Mouse (Mus musculus) megakaryocyte progenitor cell, adult 5-6 weeks (primary cell): Measurements from ENCODE around the gene Plekhg5. TPM values are rescaled to one million over a fixed set of nuclear protein-coding genes. Genes with fewer than 3 reads are reported as not detected.

ENCODE experiments used
- ATAC-seq: replicated peaks from 2 replicates; pipeline ENCODE4 v1.8.0; 2016; ENCODE audit warnings: mild to moderate bottlenecking, moderate TSS enrichment, inconsistent platforms; ENCODE audit not compliant: poor library complexity
- total RNA-seq, 2 experiments: library from RNA; stranded (forward) in 1 of 2; stranded (reverse) in 1 of 2; fragments of 157-497, 149-512 nt in 1 of 2; fragments of 200-1000 nt in 1 of 2; gene quantifications; 2 replicates each; pipeline versions ENCODE4 v1.2.3 to v1.2.4; 2015 to 2017

Plekhg5 gene
- total RNA-seq, 2 experiments from 2014 or later: 1.2 to 1.6 TPM

DNA sequence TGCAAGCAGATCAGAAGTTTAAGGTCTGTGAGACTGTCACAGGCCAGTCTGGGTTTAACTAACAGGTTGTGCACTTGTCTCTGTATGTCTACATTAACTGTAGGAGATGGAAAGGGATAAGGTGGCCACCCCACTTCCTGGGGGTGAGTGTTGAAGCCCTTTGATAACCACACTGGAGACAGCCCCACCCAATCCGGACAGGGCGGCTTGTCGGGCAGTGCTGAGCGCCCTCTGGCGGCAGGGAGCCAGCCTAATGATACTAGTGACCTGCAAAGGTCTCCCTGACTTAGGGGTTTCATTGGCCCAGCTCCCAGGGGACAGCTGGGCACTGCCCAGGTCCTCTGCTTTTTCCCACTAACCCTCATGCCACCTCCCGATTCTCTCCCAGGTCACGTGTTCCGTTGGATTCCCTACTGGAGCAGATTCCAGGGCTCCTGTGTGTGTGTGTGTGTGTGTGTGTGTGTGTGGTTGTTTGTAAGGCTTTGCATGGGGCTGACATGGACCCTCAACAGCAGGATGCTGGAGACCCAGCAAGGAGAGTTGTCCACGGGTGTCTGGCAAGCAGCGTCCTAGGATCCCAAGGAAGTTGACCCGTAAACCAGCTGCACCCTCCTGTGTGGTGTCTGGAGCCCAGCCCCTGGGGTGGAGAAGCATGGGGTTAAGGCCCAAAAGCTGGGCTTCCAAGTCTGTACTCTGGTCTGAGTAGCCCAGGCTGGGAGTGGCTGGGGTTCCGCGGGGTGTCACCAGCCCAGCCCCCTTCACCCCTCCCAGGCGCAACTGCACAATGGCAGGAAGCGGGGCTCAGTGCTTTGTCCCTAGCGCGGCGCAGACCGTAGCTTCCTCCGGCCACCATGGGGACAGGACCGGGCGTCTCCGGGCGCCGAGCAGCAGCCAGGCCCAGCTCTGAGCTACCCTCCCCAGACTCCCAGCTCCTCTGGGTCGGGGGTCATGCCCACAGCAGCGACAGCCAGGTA is 23.9 kb downstream of the Plekhg5 start:
- ATAC-seq: peak; percentile 79

DNA sequence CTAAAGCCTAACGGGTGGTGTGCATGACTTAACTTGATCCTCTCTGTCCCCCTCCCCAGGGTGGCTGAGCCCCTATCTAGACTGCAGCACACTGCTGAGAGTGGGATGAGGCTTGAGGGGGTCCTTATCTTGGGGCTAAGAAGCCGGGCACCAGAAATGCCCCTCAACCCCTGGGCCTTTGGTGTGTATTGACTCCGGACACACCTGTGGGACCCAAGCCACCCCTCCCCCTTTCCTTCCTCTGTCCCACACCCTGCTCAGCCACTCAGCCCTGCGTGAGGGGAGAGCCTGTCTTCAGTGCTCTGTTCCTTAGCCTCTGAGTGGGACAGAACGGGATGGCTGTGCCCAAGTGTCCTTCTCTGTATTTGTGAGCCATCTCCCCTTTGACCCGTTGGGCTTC is 24.6 kb downstream of the Plekhg5 start:
- ATAC-seq: no peak

DNA sequence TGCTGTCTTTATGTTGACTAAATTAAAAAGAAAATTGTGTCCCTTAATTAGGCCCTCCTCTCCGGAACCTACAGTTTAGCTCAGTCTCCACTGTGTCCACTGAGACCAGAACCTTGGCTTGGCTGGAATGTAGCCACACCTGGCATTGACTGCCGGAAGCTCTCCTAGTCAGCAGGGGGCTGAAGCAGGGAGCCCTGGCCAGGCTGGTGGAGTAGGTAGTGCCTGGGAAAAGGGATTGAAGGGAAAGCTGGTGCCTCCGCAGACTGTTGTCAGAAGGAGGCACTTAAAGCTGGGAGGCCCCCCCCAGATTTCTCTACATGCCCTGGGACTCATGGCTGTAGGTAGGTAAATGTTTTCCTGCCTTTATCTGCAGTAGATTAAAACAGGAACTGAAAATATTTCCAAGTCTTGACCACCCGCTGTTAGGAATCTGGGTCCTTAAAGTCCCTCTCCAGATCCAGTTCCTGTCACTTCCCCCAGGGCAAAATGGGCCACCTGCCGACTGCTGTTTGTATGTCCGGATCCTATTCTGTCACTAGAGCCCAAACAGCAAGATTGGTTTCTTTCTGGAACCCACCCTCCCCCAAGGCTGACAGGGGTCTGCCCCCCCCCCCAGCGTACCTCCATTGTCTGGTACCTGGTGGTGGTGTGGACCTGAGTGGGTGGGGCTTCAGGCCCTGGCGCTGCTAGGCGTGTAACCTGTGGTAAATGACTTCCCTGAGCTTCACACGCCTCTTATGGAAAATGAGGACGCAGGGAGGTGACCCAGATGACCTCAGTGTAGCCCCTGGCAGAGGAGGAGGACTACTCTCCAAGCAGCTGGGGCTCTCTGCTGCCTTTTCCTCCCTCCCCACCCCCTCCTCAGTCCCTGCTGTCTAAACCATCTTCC is 25.9 kb downstream of the Plekhg5 start:
- ATAC-seq: no peak

DNA sequence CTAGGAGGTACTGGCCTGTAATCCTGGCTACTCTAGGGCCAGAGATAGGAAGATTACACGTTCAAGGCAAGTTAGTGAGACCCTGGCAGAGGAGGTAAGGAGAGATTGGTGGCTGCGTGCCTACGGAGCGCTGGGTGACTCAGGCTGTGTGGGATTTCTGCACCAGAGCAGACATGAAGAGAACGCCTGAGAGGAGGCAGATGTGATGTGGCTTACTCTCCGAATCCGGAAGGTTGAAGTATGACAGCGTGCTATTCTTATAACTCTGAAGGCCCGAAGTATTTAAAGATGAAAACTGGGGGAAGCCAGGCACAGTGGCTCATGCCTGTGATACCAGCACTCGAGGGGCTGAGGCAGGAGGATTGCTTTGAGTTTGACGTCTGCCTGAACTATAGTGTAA is 28.2 kb downstream of the Plekhg5 start:
- no peak for ATAC-seq

DNA sequence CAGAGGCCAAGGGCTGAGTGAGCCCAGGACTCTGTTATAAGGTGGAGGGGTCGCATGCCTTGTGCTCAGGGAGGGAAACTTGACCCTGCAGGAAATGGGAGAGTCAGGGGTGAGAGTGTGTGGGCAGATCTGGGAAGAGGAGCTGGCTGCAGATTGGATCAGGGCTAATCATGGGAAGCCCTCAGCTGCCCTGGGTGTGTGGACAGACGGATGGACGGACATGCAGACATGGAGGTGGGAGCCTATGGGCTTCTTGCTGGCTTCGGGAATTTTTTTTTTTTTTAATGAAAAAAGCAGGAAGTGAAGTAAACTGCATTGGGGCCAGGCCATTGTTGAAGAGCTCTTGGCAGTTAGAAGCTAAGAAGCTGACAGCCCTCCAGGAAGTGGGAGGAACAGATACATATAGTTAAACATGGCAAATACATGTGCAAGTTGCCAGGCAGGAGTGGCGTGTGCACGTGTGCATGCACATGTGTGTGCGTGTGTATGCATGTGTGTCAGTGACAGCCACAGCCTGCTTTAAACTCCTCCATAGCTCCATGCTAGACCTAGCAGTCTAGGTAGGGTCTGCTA is 28.9 kb downstream of the Plekhg5 start:
- no peak; the same call in 1 of the 2 replicates for ATAC-seq

DNA sequence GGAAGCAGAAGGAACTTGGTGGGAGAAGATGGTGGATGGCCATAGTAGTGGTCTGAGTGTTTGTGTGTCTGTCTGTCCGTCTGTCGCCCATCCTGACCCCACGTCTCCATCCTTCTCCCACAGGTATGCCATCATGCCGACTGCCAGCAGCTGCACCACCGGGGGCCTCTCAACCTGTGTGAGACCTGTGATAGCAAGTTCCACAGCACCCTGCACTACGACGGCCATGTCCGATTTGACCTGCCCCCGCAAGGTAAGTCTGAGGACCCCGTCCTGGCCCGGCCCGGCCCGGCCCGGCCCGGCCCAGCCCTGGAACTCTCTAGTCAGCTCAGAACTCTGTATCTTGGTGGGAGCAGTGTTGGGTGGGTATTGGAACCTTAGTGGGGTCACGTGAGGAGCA is 29.6 kb downstream of the Plekhg5 start:
- no peak for ATAC-seq

DNA sequence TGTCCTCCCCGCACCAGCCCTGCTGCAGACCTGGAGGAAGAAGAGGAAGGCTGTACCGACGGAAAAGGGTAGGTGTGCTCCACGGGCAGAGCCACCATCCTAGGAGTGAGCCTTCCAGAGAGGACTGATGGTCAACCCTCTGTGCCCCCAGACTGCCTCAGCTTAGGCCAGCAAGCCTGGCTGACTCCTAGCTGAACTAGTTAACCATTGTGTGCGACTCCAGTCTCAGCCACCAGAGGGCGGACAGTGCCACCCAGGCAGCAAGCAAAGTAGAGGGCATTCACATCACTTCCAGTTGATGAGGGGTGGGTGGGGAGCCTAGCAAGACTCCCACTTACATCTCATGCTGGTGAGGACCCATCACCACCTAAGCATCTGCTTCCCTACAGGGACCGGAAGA is 30.7 kb downstream of the Plekhg5 start:
- ATAC-seq: peak; percentile 86

DNA sequence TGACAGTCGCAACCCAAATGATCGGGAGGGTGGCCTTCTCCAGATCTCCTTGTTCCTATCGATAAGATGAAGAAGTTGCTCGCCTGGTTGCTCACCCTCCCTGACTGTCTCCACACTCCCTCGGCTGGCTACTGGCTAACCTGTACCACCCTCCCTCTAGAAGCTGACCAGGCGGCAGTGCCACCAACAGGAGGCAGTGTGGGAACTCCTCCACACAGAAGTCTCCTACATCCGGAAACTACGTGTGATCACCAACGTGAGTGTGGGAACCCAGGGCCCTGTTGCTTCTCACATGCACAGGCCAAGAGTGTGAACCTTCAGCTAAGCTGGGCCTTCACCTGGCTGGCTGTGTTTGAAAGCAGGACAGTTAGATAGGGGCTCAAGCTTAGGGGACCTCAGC is 34.4 kb downstream of the Plekhg5 start:
- ATAC-seq: no peak

DNA sequence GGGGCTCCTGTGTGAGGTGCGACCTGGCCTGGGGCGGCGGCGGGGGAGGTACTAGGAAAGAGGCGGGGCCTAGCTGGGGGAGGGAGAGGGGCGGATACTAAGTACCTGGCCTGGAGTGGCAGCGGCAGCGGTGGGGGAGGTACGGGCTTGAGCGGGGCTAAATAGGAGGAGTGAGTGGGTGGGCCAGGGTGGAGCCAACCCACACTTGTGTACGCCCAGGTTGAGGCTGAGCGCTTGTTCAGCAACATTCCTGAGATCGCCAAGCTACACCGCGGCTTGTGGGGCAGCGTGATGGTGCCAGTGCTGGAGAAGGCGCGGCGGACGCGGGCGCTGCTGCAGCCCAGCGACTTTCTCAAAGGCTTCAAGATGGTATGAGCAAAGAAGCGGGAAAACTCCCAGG is 35.2 kb downstream of the Plekhg5 start:
- 0 out of 2 replicates have a peak, but pooled peaks have one; percentile 7 for ATAC-seq

DNA sequence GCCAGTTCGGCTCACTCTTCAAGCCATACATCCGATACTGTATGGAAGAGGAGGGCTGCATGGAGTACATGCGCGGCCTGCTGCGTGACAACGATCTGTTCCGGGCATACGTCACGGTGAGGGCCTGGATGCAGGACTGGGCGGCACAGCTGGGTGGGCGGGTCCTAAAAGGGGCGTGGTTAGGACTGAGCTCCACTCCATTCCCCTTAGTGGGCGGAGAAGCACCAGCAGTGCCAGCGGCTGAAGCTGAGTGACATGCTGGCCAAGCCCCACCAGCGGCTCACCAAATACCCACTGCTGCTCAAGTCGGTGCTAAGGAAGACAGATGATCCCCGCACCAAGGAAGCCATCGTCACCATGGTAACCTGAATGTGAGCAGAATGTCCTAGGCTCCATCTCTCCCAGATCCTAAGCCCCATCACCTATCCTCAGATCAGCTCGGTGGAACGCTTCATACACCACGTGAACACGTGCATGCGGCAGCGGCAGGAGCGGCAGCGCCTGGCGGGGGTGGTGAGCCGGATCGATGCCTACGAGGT is 35.7 kb downstream of the Plekhg5 start:
- ATAC-seq: peak; percentile 42

DNA sequence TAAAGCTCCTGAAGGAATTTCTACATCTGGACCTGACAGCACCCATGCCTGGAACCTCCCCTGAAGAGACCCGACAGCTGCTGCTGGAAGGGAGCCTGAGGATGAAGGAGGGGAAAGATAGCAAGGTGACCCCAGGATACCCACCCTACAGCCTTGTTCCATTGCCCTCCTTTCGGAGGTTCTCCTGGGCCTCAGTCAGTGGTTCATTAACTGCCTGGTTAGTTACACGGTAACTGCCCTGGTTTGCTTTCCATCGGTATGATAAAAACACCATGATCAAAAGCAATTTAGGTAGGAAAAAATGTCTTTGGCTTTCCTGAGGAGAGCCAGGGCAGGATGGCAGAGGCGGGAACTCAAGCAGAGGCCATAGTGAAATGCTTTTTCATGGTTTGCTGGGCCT is 36.4 kb downstream of the Plekhg5 start:
- no peak for ATAC-seq

DNA sequence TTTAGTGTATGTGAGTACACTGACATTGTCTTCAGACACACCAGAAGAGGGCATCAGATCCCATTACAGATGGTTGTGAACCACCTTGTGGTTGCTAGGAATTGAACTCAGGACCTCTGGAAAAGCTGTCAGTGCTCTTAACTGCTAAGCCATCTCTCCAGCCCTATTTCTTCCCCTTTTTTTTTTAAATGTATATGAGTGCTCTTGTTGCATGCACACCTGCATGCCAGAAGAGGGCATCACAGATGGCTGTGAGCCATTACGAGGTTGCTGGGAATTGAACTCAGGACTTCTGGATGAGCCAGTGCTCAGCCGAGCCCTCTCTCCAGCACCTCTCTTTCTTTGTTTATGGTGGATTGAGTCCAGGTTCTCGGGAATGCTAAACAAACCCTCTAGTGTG is 37.2 kb downstream of the Plekhg5 start:
- ATAC-seq: no peak

DNA sequence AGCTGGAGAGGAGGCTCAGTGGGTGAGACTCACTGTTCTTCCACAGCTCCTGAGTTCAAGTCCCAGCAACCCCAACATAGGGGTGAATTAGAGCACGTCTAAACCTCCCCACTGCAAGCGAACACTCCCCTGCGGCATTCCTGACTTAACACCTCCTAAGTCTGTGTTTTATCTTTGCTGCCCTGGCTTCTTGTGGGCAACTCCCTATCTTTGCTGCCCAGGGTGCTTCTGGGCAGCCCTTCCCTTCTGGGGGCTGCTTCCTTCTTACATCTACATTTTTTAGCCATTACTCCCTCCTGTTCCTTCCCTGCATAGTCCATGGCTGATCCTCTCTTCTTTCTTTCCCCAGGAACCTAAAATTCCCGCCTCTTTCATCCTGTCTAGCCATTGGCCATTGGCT is 38.4 kb downstream of the Plekhg5 start:
- ATAC-seq: peak; percentile 79

DNA sequence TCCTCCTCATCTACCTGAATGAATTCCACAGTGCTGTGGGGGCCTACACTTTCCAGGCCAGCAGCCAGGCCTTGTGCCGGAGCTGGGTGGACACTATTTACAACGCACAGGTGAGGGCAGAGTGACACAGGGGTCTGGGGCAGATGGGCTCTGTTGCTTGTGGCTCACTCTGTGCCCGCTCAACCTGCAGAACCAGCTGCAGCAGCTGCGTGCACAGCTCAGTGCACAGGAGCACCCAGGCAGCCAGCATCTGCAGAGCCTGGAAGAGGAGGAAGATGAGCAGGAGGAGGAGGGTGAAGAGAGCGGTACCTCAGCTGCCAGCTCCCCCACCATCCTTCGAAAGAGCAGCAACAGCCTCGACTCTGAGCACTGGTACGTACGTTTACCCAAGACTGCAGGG is 40.0 kb downstream of the Plekhg5 start:
- no peak for ATAC-seq

DNA sequence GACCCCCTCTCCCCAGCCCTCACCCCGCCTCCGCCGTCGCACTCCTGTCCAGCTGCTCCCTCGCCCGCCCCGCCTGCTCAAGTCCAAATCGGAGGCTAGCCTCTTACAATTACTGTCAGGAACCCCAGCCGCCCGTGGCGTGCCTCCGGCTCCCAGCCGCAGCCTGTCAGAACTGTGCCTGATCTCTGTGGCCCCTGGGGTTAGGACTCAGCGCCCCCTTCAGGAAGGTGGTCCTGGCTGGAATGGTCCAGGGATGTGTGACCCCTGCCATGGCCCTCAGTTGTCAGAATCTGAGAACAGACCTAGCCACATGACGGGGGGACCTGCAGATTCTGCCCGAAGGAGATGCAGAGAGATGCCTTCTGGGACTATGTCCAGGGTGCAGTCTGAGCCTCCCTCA is 41.8 kb downstream of the Plekhg5 start:
- ATAC-seq: no peak

DNA sequence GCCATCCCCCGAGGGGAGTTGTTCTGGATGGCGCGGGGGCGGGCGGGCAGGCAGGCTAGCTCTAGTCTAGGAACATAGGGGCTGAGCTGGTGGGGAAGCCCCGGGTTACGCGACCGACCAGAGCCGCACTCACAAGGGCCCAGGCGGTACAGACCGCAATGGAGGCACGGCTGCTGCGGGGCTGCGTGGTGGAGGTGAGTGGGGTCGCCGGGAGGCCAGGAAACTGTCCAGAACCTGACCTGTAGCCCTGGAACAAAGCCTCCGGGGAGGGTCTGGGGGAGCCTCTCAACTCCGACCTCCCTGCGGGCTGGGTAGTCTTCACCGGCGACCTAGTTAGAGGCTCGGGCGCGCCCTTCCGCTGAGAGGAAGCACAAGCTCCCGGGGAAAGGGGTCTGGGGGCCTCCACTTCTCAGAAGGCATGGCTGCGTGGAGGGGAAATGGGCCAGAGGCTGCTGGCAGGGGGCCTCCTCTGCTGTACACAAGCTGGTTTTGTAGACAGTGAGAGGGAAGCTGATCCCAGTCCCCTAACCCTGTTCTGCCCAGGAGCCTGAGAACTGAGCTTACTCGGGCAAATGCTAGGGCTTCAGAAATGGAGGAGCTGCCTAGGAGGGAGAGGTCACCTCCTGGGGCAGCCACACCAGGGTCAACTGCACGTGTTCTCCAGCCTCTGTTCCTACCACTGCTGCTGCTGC is 43.8 kb downstream of the Plekhg5 start, which contains the start of gene Tnfrsf25:
Gene Tnfrsf25, plus strand, starts transcription at position 14 of the 692 bp plus-strand sequence.
- ATAC-seq: peak; percentile 40; the same call in 1 of the 2 replicates

DNA sequence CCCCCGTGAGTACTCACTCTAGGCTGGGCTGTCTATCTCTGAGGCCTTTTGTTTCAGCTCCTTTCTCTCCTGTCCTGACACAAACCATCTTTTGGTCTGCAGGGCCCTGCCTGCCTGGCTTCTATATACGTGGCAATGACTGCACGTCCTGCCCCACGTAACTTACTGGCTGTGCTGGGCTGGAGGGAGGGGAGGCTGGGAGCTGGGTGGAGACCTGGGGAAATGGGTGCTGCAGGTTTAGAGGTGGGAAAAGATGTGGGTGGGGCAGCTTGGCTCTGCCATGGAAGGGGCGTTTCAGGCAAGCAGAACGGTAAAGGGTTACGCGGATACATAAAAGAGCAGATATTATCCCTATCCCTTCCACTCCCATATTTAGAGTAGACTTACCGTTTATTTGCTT is 45.2 kb downstream of the Plekhg5 start:
- ATAC-seq: no peak

DNA sequence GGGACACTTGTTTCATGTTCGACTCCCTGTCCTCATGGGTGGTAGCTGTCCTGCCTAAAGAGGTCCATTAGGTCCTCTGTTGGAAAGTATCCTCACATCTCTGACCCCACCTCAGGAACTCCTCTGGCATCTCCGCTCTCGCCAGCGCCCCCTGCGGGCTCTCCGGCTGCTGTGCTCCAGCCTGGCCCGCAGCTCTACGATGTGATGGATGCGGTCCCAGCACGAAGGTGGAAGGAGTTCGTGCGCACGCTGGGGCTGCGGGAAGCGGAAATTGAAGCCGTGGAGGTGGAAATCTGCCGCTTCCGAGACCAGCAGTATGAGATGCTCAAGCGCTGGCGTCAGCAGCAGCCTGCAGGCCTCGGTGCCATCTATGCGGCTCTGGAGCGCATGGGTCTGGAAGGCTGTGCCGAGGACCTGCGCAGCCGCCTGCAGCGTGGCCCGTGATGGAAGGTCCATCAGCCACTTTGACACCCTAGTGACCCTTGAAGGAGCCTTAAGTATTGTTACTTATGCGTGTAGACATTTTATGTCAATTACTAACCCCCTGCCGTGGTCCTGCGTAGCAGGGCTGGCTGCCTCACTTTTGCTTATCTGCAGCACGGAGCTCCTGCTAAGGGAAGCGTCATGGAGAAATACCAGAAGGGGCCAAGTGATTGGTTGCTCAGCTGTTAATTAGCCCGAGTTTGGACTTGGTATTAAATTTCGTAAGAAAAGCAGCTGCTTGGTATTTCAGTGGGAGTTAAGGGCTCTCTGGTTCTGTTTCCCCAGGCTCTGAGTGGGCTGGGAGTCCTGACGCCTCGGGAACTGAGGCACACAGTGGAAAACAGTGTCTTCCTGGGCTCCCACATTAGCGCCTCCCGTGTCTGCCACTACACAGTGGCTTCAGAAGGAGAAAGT is 47.3 kb downstream of the Plekhg5 start:
- ATAC-seq: peak; percentile 49; the same call in 1 of the 2 replicates
